Mouse (Mus musculus) intestine, postnatal 0 days (tissue): ENCODE measurements around the gene Klc1. TPM values are rescaled to one million over a fixed set of nuclear protein-coding genes. Genes with fewer than 3 reads are reported as not detected.

ENCODE experiments used
- ATAC-seq: fragments of 200-750 bp; cut with Nextera tagmentation; 2 replicates; pipeline ENCODE4 v1.8.0; 2017; ENCODE audit warnings: mild to moderate bottlenecking, moderate TSS enrichment, moderate library complexity
- H3K27ac ChIP-seq: fragments of 300-500 bp; sonication (generic); 2 replicates; pipeline ENCODE4 v1.5.1; 2014; ENCODE audit warnings: mild to moderate bottlenecking, low read depth, low read length, moderate library complexity
- H3K27me3 ChIP-seq: fragments of 300-500 bp; sonication (generic); replicated peaks from 2 replicates; pipeline ENCODE4 v1.6.1; 2014; ENCODE audit warnings: low read length, mixed read lengths; ENCODE audit not compliant: control insufficient read depth, insufficient read depth
- H3K36me3 ChIP-seq: fragments of 300-500 bp; sonication (generic); 2 replicates; pipeline ENCODE4 v1.6.1; 2014; ENCODE audit warnings: mild to moderate bottlenecking, moderate library complexity; ENCODE audit not compliant: control insufficient read depth, insufficient read depth
- H3K4me1 ChIP-seq: fragments of 300-500 bp; sonication (generic); replicated peaks from 2 replicates; pipeline ENCODE4 v1.6.1; 2014; ENCODE audit warnings: antibody characterized with exemption, low read length, mixed read lengths; ENCODE audit not compliant: control insufficient read depth, insufficient read depth
- H3K4me2 ChIP-seq: fragments of 300-500 bp; sonication (generic); replicated peaks from 2 replicates; pipeline ENCODE4 v1.6.1; 2014; ENCODE audit warnings: low read depth, mild to moderate bottlenecking, moderate library complexity
- H3K4me3 ChIP-seq: fragments of 300-500 bp; sonication (generic); 2 replicates; pipeline ENCODE4 v1.5.1; 2014; ENCODE audit warnings: low read depth, low read length
- H3K9ac ChIP-seq: fragments of 300-500 bp; sonication (generic); 2 replicates; pipeline ENCODE4 v1.6.1; 2014; ENCODE audit warnings: mild to moderate bottlenecking, low read depth, low read length
- H3K9me3 ChIP-seq: fragments of 300-500 bp; sonication (generic); 2 replicates; pipeline ENCODE4 v1.6.1; 2016; ENCODE audit warnings: mixed run types; ENCODE audit not compliant: control insufficient read depth
- CTCF ChIP-seq: sonication (generic); IDR thresholded peaks from 2 replicates; pipeline ENCODE4 v1.5.1; 2016; ENCODE audit warnings: low read depth, mild to moderate bottlenecking, control low read depth, antibody characterized with exemption, moderate library complexity
- WGBS: fragments of 180-500 bp; shearing (Covaris S2); extraction: QIAGEN DNeasy Blood & Tissue Kit; methylation state at CpG from one replicate; pipeline ENCODE4 v1.1.7; 2014; 5-methylcytosine and 5-hydroxymethylcytosine counted together
- polyA plus RNA-seq: library from polyadenylated mRNA; unstranded; fragments of >200 nt; fragmentation: Nextera tagmentation; extraction: Ambion mirVana; gene quantifications from 2 replicates; pipeline ENCODE4 v1.2.1, GENCODE M21; 2015

Gene Klc1
- polyA plus RNA-seq, 1 experiment from 2014 or later: 42.9 TPM

DNA sequence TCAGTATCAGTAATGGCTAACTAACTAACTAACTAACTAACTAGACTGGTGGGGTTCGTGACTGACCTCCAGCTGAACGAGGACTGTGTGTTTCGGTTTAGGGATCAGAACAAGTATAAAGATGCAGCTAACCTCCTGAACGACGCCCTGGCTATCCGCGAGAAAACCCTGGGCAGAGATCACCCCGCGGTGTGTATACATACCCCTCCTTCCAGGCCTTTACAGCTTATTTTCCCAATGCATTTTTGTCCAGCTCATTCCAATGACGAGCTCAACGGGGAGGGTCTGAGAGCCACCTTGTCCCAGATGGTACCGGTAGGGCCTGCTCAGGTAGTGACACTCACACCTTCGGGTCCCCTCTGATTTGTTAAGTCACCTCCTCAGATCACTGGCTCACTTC lies 19.3 kb downstream of the Klc1 start:
- peaks cover 89% of the 10 kb centered on the region for H3K36me3 ChIP-seq
- no peak for ATAC-seq
- H3K27me3 ChIP-seq: no peaks in the 10 kb centered on the region
- no peaks in the 10 kb centered on the region; the same call in 1 of the 2 replicates for H3K9me3 ChIP-seq
- no peak overlapping the region for H3K4me3 ChIP-seq
- H3K27ac ChIP-seq: peak overlapping the region; percentile 15; the same call in 1 of the 2 replicates
- WGBS: 79% methylated on average over 13 of the region's 13 CpGs
- TF ChIP-seq CTCF: no peak
- H3K9ac ChIP-seq: no peak overlapping the region
- H3K4me2 ChIP-seq: no peak overlapping the region
- no peaks in the 10 kb centered on the region for H3K4me1 ChIP-seq

DNA sequence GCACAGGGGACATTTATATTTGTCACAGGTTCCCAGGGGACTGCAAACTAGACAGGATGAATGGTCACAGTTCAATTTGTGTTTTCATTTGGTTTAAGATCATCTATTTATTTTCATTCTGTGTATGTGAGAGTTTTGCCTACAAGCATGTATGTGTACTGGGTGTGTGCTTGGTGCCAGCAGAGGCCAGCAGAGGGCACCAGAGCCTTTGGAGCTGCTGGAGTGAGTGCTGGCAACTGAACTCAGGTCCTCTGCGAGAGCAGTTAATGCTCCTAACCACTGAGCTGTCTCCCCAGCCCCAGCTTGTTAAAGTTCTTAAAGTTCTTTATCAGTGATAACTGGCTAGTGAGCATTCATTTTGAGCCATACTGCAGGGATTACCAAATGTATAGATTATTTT lies 20.9 kb downstream of the Klc1 start:
- no peaks in the 10 kb centered on the region for H3K4me1 ChIP-seq
- WGBS: 100% methylated on average over 1 of the region's 1 CpGs
- no peak overlapping the region for H3K9ac ChIP-seq
- H3K36me3 ChIP-seq: peaks cover 84% of the 10 kb centered on the region
- no peaks in the 10 kb centered on the region for H3K27me3 ChIP-seq
- ATAC-seq: no peak
- peak; percentile 58 for TF ChIP-seq CTCF
- H3K9me3 ChIP-seq: no peaks in the 10 kb centered on the region; the same call in 1 of the 2 replicates
- H3K4me2 ChIP-seq: no peak overlapping the region
- H3K27ac ChIP-seq: no peak overlapping the region
- no peak overlapping the region for H3K4me3 ChIP-seq

DNA sequence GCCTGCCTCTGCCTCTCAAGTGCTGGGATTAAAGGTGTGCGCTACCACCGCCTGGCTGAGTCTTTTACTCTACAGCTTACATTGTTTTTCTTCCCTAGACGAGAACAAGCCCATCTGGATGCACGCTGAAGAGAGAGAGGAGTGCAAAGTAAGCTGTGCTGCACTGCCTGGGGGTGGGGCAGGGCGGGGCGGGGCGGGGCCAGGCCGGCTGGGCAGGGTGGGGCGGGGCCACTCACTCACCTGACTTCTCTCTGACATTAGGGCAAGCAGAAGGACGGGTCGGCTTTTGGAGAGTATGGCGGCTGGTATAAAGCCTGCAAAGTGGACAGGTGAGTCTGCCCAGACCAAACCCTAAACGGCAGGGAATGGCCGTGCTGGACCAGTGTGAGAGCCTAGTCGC lies 26.5 kb downstream of the Klc1 start:
- Histone ChIP-seq H3K36me3 (peaks cover 85% of the 10 kb centered on the region), H3K9ac (no peak overlapping the region), H3K4me2 (0 out of 2 replicates have a peak overlapping the region, but pooled peaks have one; percentile 24), H3K4me1 (peaks cover 9% of the 10 kb centered on the region; the same call in 1 of the 2 replicates), H3K4me3 (no peak overlapping the region), H3K27ac (no peak overlapping the region), H3K27me3 (no peaks in the 10 kb centered on the region), H3K9me3 (no peaks in the 10 kb centered on the region)
- no peak for TF ChIP-seq CTCF
- peak; percentile 31; the same call in 1 of the 2 replicates for ATAC-seq
- 47% methylated on average over 13 of the region's 15 CpGs for WGBS

DNA sequence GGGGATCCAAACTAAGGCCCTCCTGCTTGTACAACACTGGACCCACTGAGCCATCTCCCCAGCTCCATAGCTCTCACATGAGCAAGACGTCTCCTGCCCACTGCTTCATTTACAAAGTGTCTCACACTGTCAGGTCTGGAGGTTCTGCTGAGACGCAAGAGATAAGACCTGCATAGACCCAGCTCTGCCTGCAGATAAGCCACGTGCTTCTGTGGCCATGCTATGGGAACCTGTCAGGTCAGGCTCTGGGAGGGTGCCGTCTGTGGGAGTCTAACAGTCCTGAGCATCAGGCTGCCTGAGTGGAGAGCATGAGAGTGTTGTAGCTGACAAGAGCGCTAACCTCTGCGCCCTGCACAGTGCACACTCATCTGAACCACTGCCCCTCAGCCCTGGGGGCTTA lies 28.4 kb downstream of the Klc1 start:
- H3K36me3 ChIP-seq: peaks cover 82% of the 10 kb centered on the region
- H3K9me3 ChIP-seq: no peaks in the 10 kb centered on the region
- 73% methylated on average over 6 of the region's 6 CpGs for WGBS
- ATAC-seq: no peak
- no peak overlapping the region; the same call in 1 of the 2 replicates for H3K27ac ChIP-seq
- no peak overlapping the region for H3K4me3 ChIP-seq
- peaks cover 9% of the 10 kb centered on the region; the same call in 1 of the 2 replicates for H3K4me1 ChIP-seq
- no peak overlapping the region for H3K4me2 ChIP-seq
- no peak overlapping the region for H3K9ac ChIP-seq
- no peaks in the 10 kb centered on the region for H3K27me3 ChIP-seq
- no peak for TF ChIP-seq CTCF

DNA sequence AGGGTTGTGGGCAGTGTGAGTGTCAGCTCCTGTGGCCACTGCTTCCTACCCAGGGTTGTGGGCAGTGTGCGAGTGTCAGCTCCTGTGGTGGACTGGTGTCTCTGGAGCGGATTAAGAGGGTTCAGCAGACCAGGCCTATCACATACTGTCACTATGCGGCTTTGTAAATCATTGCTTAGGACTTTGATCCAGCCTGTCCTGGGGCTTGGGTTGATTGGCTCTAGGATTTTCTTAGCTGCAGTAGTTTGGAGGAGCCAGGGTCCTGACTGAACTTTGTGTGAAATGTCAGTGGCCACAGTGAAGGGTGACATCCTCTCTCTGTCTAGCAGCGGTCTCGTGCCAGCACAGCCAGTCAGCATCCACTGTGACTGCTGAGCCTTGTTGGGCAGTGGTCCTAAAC lies 31.4 kb downstream of the Klc1 start:
- no peak overlapping the region for H3K4me2 ChIP-seq
- H3K36me3 ChIP-seq: peaks cover 88% of the 10 kb centered on the region
- 44% methylated on average over 5 of the region's 5 CpGs for WGBS
- H3K4me1 ChIP-seq: peaks cover 9% of the 10 kb centered on the region; the same call in 1 of the 2 replicates
- H3K4me3 ChIP-seq: no peak overlapping the region
- H3K9me3 ChIP-seq: no peaks in the 10 kb centered on the region
- no peaks in the 10 kb centered on the region for H3K27me3 ChIP-seq
- peak overlapping the region; percentile 73 for H3K27ac ChIP-seq
- H3K9ac ChIP-seq: no peak overlapping the region
- ATAC-seq: peak; percentile 64
- TF ChIP-seq CTCF: no peak

DNA sequence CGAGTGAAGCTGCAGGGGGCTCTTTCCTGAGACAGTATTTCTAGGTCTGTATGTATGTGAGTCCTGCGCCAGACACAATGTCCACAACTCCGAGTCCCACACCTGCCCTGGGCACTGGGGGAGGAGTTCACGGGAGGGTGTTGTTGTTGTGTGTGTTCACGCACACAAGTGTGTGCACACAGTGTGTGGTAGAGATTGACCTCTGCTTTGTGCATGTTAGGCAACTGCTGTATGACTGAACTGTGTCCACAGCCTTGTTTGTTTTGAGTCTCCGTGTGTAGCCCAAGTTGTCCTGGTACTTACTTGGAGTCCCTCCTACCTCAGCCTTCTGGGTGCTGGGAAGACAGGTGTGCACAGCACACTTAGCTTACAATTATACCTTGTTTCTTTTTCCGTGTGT lies 32.0 kb downstream of the Klc1 start:
- Histone ChIP-seq H3K27me3 (no peaks in the 10 kb centered on the region), H3K4me1 (peaks cover 9% of the 10 kb centered on the region; the same call in 1 of the 2 replicates), H3K27ac (peak overlapping the region; percentile 73; the same call in 1 of the 2 replicates), H3K4me2 (no peak overlapping the region), H3K36me3 (peaks cover 90% of the 10 kb centered on the region), H3K4me3 (no peak overlapping the region), H3K9me3 (no peaks in the 10 kb centered on the region), H3K9ac (no peak overlapping the region)
- ATAC-seq: no peak
- no peak for TF ChIP-seq CTCF
- 69% methylated on average over 7 of the region's 7 CpGs for WGBS
